Mouse (Mus musculus): ENCODE measurements around the gene Adck1. TPM values are rescaled to one million over a fixed set of nuclear protein-coding genes. Genes with fewer than 3 reads are reported as not detected.

Adck1 gene
- total and polyA plus RNA-seq, 2 experiments from 2014 or later = 22.1 to 30.3 TPM

DNA sequence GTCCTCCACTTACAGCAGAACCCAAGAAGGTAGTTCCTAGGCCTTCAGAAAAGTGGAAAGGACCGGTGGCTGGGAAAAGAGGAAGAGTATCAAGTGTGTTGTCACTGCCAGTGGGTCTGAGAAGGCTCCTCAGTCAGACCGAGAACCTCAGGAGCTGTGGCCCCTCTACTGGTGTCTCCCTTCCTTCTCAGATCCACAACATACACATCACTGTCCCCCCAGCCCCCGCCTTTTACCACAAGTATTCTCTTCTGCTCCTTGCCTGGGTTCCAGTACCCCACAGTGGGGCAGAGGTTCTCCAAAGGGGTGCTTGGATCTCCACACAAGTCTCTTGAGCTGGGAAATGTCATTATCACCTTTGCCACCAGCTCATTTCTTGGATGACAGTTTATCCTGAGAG is 115.5 kb downstream of the Adck1 start:
- WGBS = 48% methylated on average over 3 of the region's 3 CpGs
- no peak for TF ChIP-seq CTCF (IDR thresholded peaks at IDR 0.05; ENCODE audit: low read depth)

DNA sequence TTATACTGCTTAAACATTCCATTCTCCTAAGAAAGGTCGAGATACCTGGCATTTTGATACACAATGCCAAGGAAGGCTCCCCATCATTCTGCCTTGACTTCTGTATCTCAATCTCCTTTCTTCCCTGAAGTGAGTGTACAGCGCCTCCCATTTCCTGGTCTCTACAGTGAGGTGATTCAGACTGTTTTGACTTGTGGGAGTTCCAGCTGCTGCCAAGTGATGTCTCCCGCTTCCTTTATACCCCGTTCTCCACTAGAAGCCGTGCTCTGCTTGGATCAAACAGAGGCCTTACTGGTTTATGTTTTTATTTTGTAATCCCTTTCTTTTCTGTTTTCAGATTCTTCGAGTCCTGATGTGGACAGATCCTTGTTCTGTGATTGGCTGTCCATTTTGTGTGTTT is 116.3 kb downstream of the Adck1 start:
- Histone ChIP-seq H3K4me3 (ENCODE audit: low read depth, low read length) (no peak overlapping the region), H3K9me3 (replicated peaks; ENCODE audit: control insufficient read depth, low read length) (no peaks in the 10 kb centered on the region), H3K4me2 (ENCODE audit: low read depth, low read length) (no peak overlapping the region), H3K9ac (replicated peaks; ENCODE audit: low read depth, low read length) (no peak overlapping the region), H3K27me3 (ENCODE audit: control insufficient read depth, insufficient read depth, low read length) (no peaks in the 10 kb centered on the region), H3K4me1 (ENCODE audit: control insufficient read depth, insufficient read depth) (no peaks in the 10 kb centered on the region), H3K27ac (ENCODE audit: low read depth) (no peak overlapping the region), H3K36me3 (replicated peaks; ENCODE audit: control insufficient read depth, insufficient read depth, low read length) (no peaks in the 10 kb centered on the region)
- ATAC-seq (ENCODE audit: insufficient read depth, low read depth) (no peak), DNase-seq (ENCODE audit: low spot score) (no peak)
- WGBS = 62% methylated on average over 6 of the region's 6 CpGs
- no peak for TF ChIP-seq EP300 (IDR thresholded peaks at IDR 0.05; ENCODE audit: low read depth)

More for the DNA sequence above, 115.5 kb downstream of the Adck1 start:
- Histone ChIP-seq H3K4me1 (ENCODE audit: control insufficient read depth, insufficient read depth) (no peaks in the 10 kb centered on the region), H3K27me3 (ENCODE audit: control insufficient read depth, insufficient read depth, low read length) (no peaks in the 10 kb centered on the region), H3K27ac (ENCODE audit: low read depth) (no peak overlapping the region), H3K4me2 (ENCODE audit: low read depth, low read length) (no peak overlapping the region), H3K9ac (replicated peaks; ENCODE audit: low read depth, low read length) (no peak overlapping the region), H3K4me3 (ENCODE audit: low read depth, low read length) (no peak overlapping the region), H3K9me3 (replicated peaks; ENCODE audit: control insufficient read depth, low read length) (no peaks in the 10 kb centered on the region), H3K36me3 (replicated peaks; ENCODE audit: control insufficient read depth, insufficient read depth, low read length) (no peaks in the 10 kb centered on the region)
- DNase-seq (ENCODE audit: low spot score) = no peak
- no peak for ATAC-seq (ENCODE audit: insufficient read depth, low read depth)

DNA sequence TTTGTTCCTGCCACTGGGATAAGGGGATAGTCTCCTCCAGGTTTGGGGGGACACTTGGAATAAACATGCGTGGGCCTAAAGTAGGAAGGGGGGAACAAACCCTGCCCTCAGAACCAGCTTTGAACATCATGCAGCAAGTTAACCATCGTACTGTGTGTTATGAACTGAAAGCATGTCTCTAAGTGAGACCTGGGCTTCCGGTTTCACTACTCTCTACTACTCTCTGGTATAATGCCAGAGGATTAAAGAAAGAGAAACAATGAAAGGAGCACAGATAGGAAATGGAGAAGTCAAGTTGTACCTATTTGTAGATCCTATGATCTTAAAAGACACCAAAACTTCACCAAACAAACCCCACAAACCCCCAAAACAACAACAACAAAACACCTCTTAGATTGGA is 121.3 kb downstream of the Adck1 start:
- no peaks in the 10 kb centered on the region for H3K27me3 ChIP-seq (ENCODE audit: control insufficient read depth, insufficient read depth, low read length)
- H3K9ac ChIP-seq (replicated peaks; ENCODE audit: low read depth, low read length) = no peak overlapping the region
- ATAC-seq (ENCODE audit: insufficient read depth, low read depth) (no peak), DNase-seq (ENCODE audit: low spot score) (no peak)
- H3K27ac ChIP-seq (ENCODE audit: low read depth) = no peak overlapping the region
- no peak for TF ChIP-seq EP300 (IDR thresholded peaks at IDR 0.05; ENCODE audit: low read depth)
- no peak for TF ChIP-seq CTCF (IDR thresholded peaks at IDR 0.05; ENCODE audit: low read depth)
- no peaks in the 10 kb centered on the region for H3K4me1 ChIP-seq (ENCODE audit: control insufficient read depth, insufficient read depth)
- no peak overlapping the region for H3K4me2 ChIP-seq (ENCODE audit: low read depth, low read length)
- H3K9me3 ChIP-seq (replicated peaks; ENCODE audit: control insufficient read depth, low read length) = no peaks in the 10 kb centered on the region
- H3K36me3 ChIP-seq (replicated peaks; ENCODE audit: control insufficient read depth, insufficient read depth, low read length) = no peaks in the 10 kb centered on the region
- 64% methylated on average over 3 of the region's 3 CpGs for WGBS
- no peak overlapping the region for H3K4me3 ChIP-seq (ENCODE audit: low read depth, low read length)

- whole genome bisulfite sequencing = 60% methylated on average over 2 of the region's 2 CpGs
- H3K9me3 ChIP-seq (replicated peaks; ENCODE audit: control insufficient read depth, low read length) = no peaks in the 10 kb centered on the region
- H3K27ac ChIP-seq (ENCODE audit: low read depth) = no peak overlapping the region
- no peaks in the 10 kb centered on the region for H3K36me3 ChIP-seq (replicated peaks; ENCODE audit: control insufficient read depth, insufficient read depth, low read length)
- TF ChIP-seq CTCF (IDR thresholded peaks at IDR 0.05; ENCODE audit: low read depth) (no peak), EP300 (IDR thresholded peaks at IDR 0.05; ENCODE audit: low read depth) (no peak)
- DNase-seq (ENCODE audit: low spot score) = no peak
- no peak for ATAC-seq (ENCODE audit: insufficient read depth, low read depth)
- no peak overlapping the region for H3K4me3 ChIP-seq (ENCODE audit: low read depth, low read length)
- H3K27me3 ChIP-seq (ENCODE audit: control insufficient read depth, insufficient read depth, low read length) = no peaks in the 10 kb centered on the region
- H3K9ac ChIP-seq (replicated peaks; ENCODE audit: low read depth, low read length) = no peak overlapping the region
- no peaks in the 10 kb centered on the region for H3K4me1 ChIP-seq (ENCODE audit: control insufficient read depth, insufficient read depth)
- no peak overlapping the region for H3K4me2 ChIP-seq (ENCODE audit: low read depth, low read length)
Measured at GRCm38 (mm10) chr12:88490881-88491280, 130.5 kb downstream of the Adck1 start.

Other genes starting within 250 kb of the Adck1 start
- gene Gm10436, start 178.4 kb upstream of the Adck1 start, total RNA-seq (2014; rRNA removed; ENCODE audit: low replicate concordance) = not detected in 2 replicates
- not detected in 2 replicates for gene Gm10436, start 178.4 kb upstream of the Adck1 start, polyA plus RNA-seq (2015; fragmentation: Nextera tagmentation; extraction: Ambion mirVana)
- gene Gm8332, start 110.5 kb upstream of the Adck1 start, total RNA-seq (2014; rRNA removed; ENCODE audit: low replicate concordance) = not detected in 2 replicates
- not detected in 2 replicates for gene Gm8332, start 110.5 kb upstream of the Adck1 start, polyA plus RNA-seq (2015; fragmentation: Nextera tagmentation; extraction: Ambion mirVana)
- not detected in 2 replicates for gene Gm5662, start 86.1 kb upstream of the Adck1 start, total RNA-seq (2014; rRNA removed; ENCODE audit: low replicate concordance)
- not detected in 2 replicates for gene Gm5662, start 86.1 kb upstream of the Adck1 start, polyA plus RNA-seq (2015; fragmentation: Nextera tagmentation; extraction: Ambion mirVana)
- gene Gm5039, start 36.5 kb upstream of the Adck1 start, total RNA-seq (2014; rRNA removed; ENCODE audit: low replicate concordance) = not detected in 2 replicates
- gene Gm5039, start 36.5 kb upstream of the Adck1 start, polyA plus RNA-seq (2015; fragmentation: Nextera tagmentation; extraction: Ambion mirVana) = not detected in 2 replicates